Mouse (Mus musculus) urinary bladder, postnatal 14 days (tissue): ENCODE measurements around the gene Mpp1.

Experiments
- DNase-seq: peaks from one replicate; pipeline ENCODE4 v3.0.0; 2021; ENCODE audit warnings: low spot score

Mpp1 gene

GRCm38 (mm10) chrX:75083982-75084773, 46.6 kb downstream of the Mpp1 start:
- peak; percentile 2 for DNase-seq

- DNase-seq: no peak
These were observed 48.5 kb downstream of the Mpp1 start for GRCm38 (mm10) chrX:75082351-75082750.
